24 mouse cellular contexts compared by ENCODE assay signal in the genomic region with DNA sequence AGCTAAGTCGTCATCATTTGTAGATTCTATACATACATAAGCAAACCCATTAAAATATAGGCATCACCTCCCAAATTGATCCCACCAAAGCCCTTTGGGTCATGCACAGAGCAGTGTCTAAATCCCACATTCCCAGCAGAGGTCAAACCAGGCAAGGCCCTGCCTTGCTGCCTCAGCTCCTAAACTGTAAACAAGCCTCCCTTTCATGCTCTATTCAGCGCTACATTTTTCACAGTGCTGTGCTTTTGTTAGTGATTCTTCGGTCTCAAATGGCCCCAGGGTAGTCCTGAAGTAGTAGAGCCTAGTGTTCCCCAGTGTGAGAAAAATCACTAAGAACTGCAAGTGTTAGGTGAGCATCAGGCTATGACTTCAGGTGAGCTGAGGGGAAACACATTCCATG.
DNase-seq lines count a peak whose midpoint lies in the region; ATAC-seq lines count a peak whose summit lies in the region.
"Had no signal": no experiment of that assay in that cellular context is flagged by ENCODE, and none has a peak within 500 bp of the region (broad histone marks: within the 10 kb centered on the region; RNA-seq: fewer than 3 reads in every experiment).

No protein-coding gene starts in this region.

- no peaks in the 10 kb centered on the region for H3K9me3 ChIP-seq in hindbrain, embryonic 15.5 days
- H3K9me3 ChIP-seq in hindbrain, embryonic 11.5 days (ENCODE audit: control insufficient read depth, low read length), result no peaks in the 10 kb centered on the region
- H3K9me3 ChIP-seq in neural tube, embryonic 13.5 days, result no peaks in the 10 kb centered on the region
- H3K9me3 ChIP-seq: embryonic facial prominence, embryonic 15.5 days; forebrain, embryonic 10.5 days; heart, embryonic 12.5 days had no signal

- no peak for DNase-seq in hindbrain, embryonic 11.5 days (ENCODE audit: low spot score)
- no peak for DNase-seq in neural tube, embryonic 10.5 days (ENCODE audit: extremely low spot score, low spot score)
- DNase-seq in ZHBTc4 (ENCODE audit: low read depth, low spot score) (peak; percentile 82), liver (no peak)
- no peak for DNase-seq in lung, postnatal 25 days (ENCODE audit: low spot score)
- DNase-seq: adrenal gland, postnatal 10 days; cerebellum, adult 18-20 months; cerebellum, adult 9-11 months; embryo, embryonic 11 days; gastrocnemius, adult 2 months; gastrocnemius, postnatal 25 days had no signal

- WGBS in hindbrain, embryonic 15.5 days, result 35% methylated on average over 3 of the region's 3 CpGs
- 45% methylated on average over 3 of the region's 3 CpGs for WGBS in hindbrain, embryonic 11.5 days
- 26% methylated on average over 3 of the region's 3 CpGs for WGBS in neural tube, embryonic 13.5 days

- H3K27me3 ChIP-seq in hindbrain, embryonic 15.5 days, result no peaks in the 10 kb centered on the region
- no peaks in the 10 kb centered on the region for H3K27me3 ChIP-seq in hindbrain, embryonic 11.5 days (ENCODE audit: control insufficient read depth, insufficient read depth, low read length)
- no peaks in the 10 kb centered on the region for H3K27me3 ChIP-seq in neural tube, embryonic 13.5 days
- H3K27me3 ChIP-seq: CH12.LX; embryonic facial prominence, embryonic 15.5 days; heart, embryonic 12.5 days; Patski had no signal

- H3K36me3 ChIP-seq in hindbrain, embryonic 15.5 days, result no peaks in the 10 kb centered on the region
- H3K36me3 ChIP-seq in hindbrain, embryonic 11.5 days (ENCODE audit: control insufficient read depth, insufficient read depth, low read length), result no peaks in the 10 kb centered on the region
- no peaks in the 10 kb centered on the region for H3K36me3 ChIP-seq in neural tube, embryonic 13.5 days
- H3K36me3 ChIP-seq: embryonic facial prominence, embryonic 15.5 days; forebrain, embryonic 10.5 days; G1E; heart, embryonic 12.5 days had no signal

- no peak for ATAC-seq in hindbrain, embryonic 15.5 days (ENCODE audit: low FRiP score, low read depth)
- no peak for ATAC-seq in hindbrain, embryonic 11.5 days (ENCODE audit: low FRiP score)
- ATAC-seq in neural tube, embryonic 13.5 days (ENCODE audit: low read depth), result no peak
- ATAC-seq: forebrain, embryonic 14.5 days; inflammation-experienced regulatory T-cells, adult 6 months; intestine, postnatal 0 days; Patski had no signal

- 0 out of 2 replicates have a peak overlapping the region, but pooled peaks have one; percentile 10 for H3K27ac ChIP-seq in hindbrain, embryonic 15.5 days (replicated peaks)
- H3K27ac ChIP-seq in hindbrain, embryonic 11.5 days (ENCODE audit: low read depth, low read length), result no peak overlapping the region
- H3K27ac ChIP-seq in neural tube, embryonic 13.5 days (replicated peaks), result peak overlapping the region; percentile 46
- H3K27ac ChIP-seq: embryonic facial prominence, embryonic 15.5 days; forebrain, embryonic 10.5 days; gastrocnemius, adult 2 months; hindbrain, embryonic 14.5 days had no signal

- H3K4me3 ChIP-seq in hindbrain, embryonic 15.5 days, result no peak overlapping the region
- H3K4me3 ChIP-seq in hindbrain, embryonic 11.5 days (ENCODE audit: low read depth, low read length), result no peak overlapping the region
- no peak overlapping the region for H3K4me3 ChIP-seq in neural tube, embryonic 13.5 days
- H3K4me3 ChIP-seq: embryonic facial prominence, embryonic 15.5 days; erythroblast, embryonic 14.5 days; forebrain, embryonic 10.5 days; gastrocnemius, adult 2 months; heart, embryonic 12.5 days had no signal

- peaks cover 42% of the 10 kb centered on the region for H3K4me1 ChIP-seq in hindbrain, embryonic 15.5 days (replicated peaks)
- H3K4me1 ChIP-seq in hindbrain, embryonic 11.5 days (replicated peaks; ENCODE audit: control insufficient read depth, insufficient read depth, low read length), result peaks cover 13% of the 10 kb centered on the region
- H3K4me1 ChIP-seq in neural tube, embryonic 13.5 days (replicated peaks), result peaks cover 59% of the 10 kb centered on the region

- H3K9ac ChIP-seq in hindbrain, embryonic 15.5 days, result no peak overlapping the region
- H3K9ac ChIP-seq in hindbrain, embryonic 11.5 days (ENCODE audit: low read depth, low read length), result no peak overlapping the region
- no peak overlapping the region for H3K9ac ChIP-seq in neural tube, embryonic 13.5 days
- H3K9ac ChIP-seq: embryonic facial prominence, embryonic 15.5 days; heart, embryonic 12.5 days; hindbrain, embryonic 14.5 days had no signal

- no peak overlapping the region for H3K4me2 ChIP-seq in hindbrain, embryonic 15.5 days
- no peak overlapping the region for H3K4me2 ChIP-seq in hindbrain, embryonic 11.5 days (replicated peaks; ENCODE audit: low read depth, low read length)
- H3K4me2 ChIP-seq in neural tube, embryonic 13.5 days, result no peak overlapping the region
- H3K4me2 ChIP-seq: embryonic facial prominence, embryonic 15.5 days; heart, embryonic 12.5 days; hindbrain, embryonic 14.5 days had no signal
